Mouse (Mus musculus) liver (tissue): ENCODE data around the gene Abca5.

Source experiments
- DNase-seq: peaks from one replicate; pipeline ENCODE4 v3.0.0-alpha.2; 2020; ENCODE audit warnings: mixed read lengths

The Abca5 gene

DNA sequence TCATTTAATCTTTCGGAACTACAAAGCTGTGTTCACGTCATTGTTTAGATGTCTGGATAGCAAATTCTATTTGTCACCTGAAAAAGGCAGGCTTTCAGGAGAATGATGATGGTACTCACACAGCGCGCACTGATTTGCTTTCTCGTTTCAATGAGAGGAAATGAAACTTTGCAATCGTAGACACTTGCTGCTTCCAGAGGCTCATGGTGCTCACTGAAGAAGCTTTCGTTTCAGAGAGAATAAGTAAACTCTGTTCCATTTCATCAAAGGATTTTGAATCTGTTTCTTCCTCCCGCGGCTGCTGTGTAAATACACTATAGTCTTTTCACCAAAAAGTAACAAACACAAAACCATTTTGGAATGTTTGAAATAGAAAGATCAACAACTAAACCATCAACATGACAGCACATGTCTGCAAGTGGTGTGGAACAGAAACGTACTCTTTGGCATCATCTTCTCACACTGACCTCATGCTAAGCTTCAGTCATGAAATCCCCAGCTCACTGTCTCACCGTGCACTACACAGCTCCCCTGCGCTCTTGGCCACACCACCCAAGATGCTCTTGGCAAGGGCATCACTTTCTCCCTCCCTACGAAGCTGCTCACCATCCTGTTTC lies 39.5 kb downstream of the Abca5 start:
- DNase-seq = no peak

DNA sequence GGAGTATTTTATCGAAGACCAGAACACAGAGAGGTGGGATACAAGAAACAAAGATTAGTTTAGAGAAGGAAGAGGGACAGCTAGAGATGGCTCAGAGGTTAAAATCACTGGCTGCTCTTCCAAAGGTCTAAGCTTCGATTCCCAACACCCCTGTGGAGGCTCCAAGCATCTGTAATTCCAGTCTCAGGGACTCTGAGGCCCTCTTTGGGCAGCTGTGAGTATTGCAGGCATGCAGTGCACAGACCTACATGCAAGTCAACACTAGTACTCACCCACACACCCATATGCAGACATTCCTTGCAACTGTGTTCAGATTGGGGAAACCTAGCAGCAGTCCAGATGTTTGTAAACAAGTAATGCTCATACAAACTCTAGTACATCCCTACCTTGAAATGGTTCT lies 46.9 kb downstream of the Abca5 start:
- DNase-seq = no peak

DNA sequence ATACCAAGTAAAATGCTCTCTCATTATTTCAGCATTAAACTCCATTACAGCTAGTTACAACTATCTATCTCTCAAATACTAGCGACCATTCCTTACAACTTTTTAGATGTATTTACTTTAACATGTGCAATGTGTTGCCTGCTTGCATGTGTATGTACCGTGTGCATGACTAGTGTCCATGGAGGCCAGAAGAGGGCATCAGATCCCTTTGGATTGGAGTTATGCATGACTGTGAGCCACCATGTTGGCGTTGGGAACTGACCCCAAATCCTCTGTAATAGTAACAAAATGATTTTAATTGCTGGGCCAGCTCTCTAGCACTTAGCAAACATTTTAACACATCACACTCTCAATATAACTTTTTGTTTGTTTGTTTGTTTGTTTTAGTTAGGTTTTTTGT lies 49.1 kb downstream of the Abca5 start:
- DNase-seq = no peak

DNA sequence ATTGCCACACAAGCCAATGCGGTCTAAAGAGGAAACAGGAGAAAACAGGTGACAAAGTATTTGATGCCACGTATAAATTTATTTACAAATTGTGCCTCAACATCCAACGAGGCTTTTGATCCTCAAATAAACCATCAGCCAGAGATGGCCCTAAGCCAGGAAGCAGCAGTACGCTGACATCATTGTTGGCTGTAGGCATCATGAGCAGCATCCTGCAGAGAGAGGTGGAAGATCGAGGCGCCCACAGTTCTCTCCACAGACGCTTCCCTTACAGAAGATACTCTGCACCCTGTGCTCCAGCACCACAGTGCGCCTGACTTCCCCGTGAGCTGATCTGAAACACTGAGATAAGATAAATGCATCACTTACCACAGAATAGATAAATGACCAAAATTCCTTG lies 49.8 kb downstream of the Abca5 start:
- DNase-seq = no peak

DNA sequence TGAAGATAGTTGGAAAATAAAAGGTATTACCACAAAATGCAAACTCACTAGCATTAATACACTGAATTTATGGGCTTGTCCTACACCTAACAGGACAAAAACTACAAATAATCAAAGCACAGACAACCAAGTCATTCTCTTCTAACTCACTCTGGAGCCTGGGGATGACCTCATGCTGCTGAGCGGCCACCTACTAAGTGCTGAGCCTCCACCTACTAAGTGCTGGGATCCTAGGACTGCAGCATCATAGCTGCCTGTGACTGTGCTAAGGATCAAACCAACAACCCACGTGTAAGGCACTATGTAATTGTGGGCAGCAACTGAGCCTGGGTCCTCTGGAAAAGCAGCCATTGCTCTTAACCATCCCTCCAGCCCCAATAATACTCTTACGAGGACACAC lies 51.2 kb downstream of the Abca5 start:
- no peak for DNase-seq

DNA sequence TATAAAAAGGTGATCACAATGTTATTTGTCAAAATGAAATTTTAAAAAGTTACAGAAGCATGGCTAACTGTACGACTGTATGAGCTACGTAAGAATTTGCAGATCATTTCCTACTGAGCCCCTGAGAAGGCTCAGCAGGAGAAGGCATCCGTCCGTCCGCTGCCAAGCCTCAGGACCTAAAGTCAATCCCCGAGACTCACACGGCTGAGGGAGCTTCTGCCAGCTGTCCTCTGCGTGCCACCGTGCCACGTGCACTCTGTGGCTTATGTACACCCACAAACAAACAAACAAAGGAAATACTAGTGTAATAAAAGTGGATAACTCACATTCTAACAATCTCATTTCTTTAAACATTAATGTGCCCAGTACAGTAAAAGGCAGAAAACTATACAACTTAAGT lies 52.7 kb downstream of the Abca5 start:
- DNase-seq = peak; percentile 17

DNA sequence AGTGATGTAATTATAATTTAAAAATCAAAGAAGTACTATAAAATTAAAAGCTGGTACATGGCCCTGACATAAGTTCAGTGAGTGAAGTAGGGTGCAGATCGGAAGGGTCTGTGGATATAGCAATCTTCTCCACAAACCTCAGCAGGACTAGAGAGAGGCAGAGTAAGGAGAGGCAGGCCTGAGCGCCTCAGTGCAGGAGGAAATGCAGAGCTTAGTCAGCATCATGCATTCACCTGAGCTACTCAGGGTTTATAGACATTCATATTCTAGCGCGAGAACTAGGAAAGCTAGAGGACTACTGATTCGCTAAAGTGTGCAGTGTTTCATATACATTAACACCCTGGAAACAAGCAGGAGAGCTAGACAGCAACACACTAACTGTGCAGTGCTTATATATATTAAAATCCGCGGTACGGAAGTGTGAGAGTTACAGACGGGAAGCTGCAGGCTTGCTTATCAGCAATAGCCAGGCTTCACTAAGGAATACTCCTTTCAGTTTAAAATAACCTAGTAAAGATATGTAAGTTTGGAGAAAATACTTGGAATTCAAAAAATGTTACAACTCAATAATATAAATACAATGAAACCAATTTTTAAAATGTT lies 53.2 kb downstream of the Abca5 start:
- no peak for DNase-seq

DNA sequence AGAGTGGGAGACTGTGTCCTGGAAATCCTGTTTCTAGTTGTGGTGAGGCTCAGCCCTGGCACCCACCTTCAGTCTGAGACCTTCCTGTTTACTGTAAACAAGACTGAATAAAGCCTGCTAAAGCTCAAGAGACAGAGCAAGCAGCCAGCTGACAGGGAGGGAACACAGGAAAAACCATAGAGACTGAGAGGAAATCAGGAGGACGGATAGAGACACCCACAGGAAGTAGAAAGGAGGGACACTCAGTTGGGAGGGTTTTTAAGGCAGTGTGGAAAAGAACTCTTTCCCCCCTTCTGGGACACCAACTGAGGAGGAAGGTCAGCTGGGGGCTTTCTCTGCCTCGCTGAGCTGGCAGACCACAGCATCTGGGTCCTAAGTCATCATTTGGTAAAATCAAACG lies 62.7 kb downstream of the Abca5 start:
- no peak for DNase-seq

DNA sequence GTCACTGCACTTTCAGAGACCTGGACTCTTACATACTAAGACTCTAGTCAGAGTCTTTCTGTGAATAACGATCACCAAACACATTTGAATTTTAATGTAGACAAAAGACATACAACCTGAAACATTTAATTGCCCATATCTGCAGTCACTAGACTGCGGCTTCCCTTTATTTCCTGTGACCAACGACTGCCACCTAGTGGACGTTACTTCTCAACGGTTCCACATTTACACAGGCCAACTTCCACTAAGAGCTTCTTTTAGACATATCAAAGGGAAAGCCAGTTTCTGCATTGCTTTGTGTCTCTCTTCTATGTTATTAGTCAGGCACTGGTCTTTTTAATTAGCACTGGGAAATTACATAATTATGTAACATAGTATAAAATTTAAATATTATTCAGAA lies 65.8 kb downstream of the Abca5 start:
- DNase-seq = peak; percentile 68

DNA sequence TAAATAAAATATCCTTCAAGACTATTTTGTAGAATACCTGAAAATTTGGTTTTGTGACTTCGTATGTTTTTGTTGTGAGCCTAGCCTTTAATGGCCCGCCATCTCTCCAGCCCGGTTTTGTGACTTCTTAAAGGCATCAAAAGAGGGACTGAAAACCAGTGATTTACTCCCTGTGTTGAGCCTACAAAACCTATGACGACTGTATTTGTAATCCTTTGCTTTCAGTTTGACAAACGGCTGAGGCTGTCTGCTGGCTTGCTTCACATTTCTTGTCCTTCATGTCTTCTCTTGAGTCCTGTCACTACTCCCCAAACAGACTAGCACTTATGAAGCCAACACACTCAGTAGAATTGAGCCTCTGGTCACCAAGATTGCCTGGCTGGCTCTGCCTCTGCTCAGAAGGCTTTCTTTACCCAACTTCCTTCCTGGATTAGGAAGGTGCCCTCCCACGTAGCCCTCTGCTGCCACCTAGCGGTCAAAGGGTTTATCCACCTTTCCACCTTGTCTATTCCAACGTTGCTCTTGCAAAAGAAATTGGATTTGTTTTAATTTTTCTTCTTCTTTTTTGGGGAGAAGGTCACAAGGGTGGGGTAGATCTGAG lies 69.2 kb downstream of the Abca5 start:
- peak; percentile 88 for DNase-seq

DNA sequence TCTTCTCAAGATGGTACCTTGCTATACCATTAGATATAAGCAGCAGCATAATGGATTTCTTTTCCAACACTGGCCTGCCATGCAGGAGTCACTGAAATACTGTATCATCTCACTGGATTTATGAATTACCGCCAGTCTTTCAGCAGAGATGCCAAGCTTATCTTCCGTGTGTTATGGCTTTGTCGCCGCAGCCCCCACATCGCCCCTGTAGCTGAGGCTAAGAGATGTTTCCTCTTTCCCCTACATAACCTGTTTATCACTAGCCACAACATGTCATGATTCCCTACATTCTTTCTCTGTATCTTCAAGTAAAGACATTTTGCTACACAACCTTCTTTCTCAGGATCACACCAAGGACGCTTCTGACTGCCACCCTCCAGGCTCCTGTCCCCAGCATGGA lies 70.3 kb downstream of the Abca5 start:
- no peak for DNase-seq

DNA sequence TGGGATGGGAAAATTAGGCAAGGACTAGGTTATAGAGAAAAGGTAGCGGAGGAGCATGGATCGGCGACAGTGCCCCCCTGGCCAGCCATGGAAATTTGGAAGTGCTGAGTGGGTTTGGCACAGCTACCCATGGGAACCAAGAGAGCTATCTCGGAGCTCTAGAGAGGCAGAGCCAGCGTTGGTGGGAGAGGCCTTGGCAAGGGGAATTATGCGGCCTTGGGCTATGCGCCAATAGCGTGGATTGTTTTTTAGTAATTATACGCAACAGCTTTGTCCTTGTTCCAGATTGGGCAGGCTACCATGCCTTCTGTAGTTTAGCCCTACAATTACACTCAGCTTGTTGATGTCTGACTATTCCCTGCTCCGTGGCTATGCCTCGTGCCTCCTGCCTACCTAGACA lies 70.8 kb downstream of the Abca5 start:
- no peak for DNase-seq

DNA sequence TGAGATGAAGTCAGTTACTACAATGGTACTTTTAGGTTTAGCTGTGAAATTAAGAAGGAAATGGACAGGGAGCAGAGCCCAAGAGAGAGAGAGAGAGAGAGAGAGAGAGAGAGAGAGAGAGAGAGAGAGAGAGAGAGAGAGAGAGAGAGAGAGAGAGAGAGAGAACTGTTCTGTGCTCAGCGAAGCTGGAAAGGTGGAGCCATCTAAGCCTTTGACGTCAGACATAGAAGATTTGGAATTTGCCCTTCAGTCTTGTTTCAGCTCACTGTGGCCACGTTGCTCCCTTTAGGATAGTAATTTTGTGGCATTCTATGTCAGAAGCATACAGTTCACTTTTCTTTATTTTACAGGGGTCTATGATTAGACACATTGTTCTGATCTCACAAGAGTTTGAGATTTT lies 75.6 kb downstream of the Abca5 start:
- DNase-seq = no peak

DNA sequence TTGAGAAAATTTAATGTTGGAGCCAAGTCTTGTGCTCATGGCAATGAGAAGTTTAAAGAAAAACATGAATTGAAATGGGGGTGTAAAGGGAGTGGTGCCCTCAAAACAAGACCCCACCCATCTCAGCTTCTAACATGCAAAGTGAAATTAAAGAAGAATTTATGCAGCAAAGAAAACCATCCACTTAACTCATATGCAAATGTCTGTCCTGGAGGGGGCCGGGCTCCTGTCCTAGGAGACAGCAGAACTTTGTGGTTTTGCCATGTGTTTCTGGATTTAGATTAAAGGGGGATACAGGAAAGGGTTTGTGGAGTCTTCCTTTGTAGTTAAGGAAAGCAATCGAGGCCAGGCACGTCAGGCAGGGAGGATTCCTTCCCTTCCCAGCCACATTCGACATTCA lies 79.6 kb downstream of the Abca5 start:
- no peak for DNase-seq

DNA sequence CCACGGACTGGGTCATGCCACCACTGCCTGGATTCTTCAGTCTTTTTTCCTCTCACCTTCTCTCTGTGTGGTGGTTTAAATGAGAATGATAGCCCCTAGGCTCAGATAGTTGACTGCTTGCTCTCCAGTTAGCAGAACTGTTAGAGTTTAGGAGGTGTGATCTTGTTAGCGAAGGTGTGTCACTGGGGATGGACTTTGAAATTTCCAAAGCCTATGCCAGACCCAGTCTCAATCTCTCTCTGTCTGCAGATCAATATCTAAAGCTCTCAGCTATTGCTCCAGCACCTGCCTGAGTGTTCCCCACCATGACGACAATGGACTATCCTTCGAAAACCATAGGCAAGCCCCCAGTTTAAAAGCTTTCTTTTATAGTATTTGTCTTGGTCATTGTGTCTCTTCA lies 80.5 kb downstream of the Abca5 start:
- no peak for DNase-seq

DNA sequence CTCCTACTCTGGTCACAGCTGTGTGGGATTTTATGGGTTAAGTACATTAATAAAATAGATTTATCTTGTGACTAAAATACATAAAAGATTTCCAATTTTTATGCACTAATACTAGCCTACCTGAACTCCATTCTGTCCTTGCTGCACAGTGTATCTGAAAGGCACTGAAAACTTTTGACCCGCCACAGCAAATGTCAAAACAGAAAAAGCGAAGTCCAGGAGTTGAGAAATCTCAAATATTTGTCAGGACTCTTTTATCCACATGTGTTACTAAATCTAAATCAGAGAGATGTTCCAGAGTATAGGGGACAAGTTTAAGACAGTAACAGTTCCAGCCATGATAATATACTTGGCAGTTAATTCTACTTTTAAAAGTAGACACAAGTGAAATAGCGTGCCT lies 85.3 kb downstream of the Abca5 start:
- no peak for DNase-seq

DNA sequence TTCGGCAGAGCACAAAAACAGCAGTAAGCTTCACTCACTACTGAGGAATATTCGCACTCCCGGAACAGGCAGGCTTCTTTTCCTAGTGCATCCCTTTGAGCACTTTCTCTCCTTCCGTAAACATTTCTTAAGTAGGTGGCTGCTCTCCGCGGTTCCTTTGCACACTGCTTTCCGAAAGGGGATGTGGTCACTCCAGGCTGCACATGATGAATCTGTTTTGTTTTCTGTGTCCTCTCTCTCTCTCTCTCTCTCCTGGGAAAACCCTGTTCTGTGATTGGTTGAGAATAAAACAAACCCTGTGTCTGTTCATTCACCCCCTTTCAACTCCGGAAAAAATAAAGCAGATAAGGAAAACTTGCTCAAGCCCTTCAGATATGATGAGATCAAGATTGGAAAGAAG lies 86.0 kb downstream of the Abca5 start, which contains the start of gene Abca6:
Abca6 (minus strand) TSS at position 243 of the 400 bp plus-strand sequence.
- DNase-seq = no peak

DNA sequence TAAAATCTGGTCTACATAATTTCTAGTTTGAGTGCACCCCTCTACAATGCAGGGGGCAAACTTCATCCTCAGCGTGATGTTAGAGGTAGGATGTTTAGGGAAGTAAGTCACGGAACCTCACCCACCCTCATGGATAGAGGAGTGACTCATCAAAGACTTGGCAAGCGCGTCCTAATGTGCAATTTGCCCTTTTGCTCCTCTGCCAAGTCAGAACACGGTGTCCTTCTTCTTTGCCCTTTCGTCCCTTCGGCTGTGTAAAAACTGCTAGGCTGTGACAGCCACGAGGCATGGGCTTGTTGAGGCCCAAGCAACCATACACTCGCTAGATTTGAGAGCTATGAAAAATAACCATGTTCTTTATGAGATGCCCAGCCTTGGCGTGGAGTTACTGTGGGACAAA lies 92.8 kb downstream of the Abca5 start:
- no peak for DNase-seq

DNA sequence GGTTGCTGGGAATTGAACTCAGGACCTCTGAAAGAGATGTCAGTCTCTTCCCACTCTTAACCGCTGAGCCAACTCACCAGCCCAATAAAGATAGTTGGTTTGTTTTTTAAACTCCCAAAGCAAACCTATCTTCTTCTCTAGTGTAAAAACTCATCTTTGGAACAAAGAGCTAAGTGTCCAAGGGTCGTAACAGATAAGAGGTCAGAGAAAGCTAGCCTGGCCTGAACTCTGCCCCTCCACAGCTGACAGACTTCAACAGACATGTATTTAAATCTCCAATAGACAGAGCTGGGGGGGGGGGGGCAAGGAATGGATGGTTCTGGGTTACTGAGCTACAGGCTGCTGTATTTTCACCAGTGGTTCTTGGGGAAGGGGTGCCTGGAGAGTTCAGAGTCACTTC lies 100.0 kb downstream of the Abca5 start:
- DNase-seq = no peak

DNA sequence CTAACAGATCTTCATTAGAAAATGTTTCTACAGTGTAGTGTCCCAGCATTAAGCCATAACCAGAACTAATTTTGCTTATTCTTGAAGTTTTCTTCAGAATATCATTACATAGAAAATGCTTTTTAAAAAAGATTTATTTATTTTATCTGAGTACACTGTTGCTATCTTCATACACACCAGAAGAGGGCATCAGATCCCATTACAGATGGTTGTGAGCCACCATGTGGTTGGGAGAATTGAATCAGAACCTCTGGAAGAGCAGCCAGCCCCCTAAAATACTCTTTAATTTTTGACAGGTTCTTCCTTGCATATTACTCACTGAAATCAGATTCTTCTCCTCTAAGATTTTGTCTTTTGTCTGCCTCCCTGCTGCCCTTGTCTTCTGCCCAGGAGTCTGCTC lies 104.5 kb downstream of the Abca5 start:
- no peak for DNase-seq
